Mouse (Mus musculus) testis, postnatal 14 days (tissue): ENCODE measurements around the gene Habp2.
A peak's percentile ranks its signal among the peaks of the same experiment; 100 is the strongest.
"Not testable (repeated sequence)": the region's sequence is repeated elsewhere in the genome, so short reads cannot be mapped to it uniquely, and the experiment has no call there.

Source experiments
- DNase-seq: peaks from one replicate; pipeline ENCODE4 v3.0.0; 2021; ENCODE audit warnings: low spot score

Habp2 gene

DNA sequence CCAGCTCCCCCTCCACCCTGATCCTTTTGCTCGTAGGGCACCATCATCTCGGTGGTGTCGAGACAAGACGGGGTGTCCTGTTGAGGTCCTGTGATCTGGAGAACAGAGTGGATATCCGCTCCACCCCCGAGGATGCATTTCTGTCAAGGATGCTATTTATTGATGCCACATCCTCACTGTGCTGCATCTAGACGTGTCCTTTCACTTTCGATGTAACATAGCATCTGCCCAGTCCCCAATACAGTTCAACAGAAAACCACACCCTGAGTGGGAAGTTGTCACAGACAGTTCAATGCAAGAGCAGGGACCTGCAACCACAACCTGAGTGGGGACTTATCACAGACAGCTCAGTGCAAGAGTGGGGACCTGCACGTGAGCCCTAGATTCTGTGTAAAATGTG lies 9.7 kb downstream of the Habp2 start:
- no peak for DNase-seq

DNA sequence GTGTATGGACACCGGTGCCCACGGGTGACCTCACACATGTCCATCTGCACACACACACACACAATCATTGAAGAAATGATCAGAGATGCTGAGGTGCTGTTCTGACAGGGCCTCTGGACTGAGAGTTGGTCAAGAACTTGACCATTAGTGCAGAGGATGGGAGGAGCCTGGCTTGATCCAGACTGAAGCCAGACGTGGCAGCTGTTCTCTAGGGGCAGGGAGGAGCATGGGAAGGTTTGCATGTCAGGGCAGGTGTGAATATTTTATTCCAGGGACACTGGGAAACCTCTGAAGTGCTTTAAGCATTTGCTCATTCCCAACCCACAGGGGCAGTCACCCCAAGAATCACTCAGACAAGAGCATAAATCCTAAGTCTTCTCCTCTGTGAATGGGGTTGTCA lies 10.3 kb downstream of the Habp2 start:
- no peak for DNase-seq

DNA sequence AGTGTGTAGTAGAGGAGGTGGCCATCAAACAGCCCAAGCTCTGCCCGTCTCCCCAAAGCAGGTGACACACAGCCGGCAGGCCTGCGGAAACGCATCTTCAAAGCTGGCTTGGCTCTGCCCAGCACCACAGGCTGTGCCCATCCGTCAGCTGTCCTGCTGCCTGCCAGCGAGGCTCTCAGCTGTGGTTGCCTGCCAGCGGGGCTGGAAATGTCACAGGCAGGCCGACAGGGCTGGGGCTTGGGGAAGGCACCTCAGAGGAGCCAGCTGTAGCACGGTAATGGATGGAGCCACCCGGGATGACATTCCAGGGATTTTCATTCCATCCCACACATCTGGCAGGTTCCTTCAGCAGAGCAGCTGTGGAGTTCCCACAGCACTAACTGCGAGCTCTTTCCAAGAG lies 13.9 kb downstream of the Habp2 start:
- DNase-seq: no peak

- DNase-seq: no peak
These were observed 29.6 kb downstream of the Habp2 start for GRCm38 (mm10) chr19:56316531-56316930.

GRCm38 (mm10) chr19:56319219-56319618 lies 32.3 kb downstream of the Habp2 start:
- no peak for DNase-seq

DNA sequence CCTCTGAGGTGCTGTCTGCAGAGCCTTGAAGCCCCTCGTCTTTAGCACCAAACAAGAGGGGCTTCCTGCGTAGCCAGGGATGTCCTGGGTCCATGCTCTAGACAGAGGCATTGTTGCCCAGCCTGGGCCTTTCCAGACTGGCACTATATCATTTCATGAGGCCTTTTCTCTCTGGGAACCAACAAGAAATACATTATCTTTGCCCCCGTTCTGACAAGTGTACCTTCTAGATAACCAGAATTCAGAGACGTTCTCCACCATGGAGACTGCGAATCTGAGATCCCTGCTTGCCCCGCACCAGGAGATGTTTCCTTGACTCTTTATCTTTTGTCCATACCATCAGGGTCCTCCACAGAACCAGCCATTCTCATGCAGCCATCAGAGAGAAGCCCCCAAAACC lies 32.7 kb downstream of the Habp2 start:
- DNase-seq: no peak

DNA sequence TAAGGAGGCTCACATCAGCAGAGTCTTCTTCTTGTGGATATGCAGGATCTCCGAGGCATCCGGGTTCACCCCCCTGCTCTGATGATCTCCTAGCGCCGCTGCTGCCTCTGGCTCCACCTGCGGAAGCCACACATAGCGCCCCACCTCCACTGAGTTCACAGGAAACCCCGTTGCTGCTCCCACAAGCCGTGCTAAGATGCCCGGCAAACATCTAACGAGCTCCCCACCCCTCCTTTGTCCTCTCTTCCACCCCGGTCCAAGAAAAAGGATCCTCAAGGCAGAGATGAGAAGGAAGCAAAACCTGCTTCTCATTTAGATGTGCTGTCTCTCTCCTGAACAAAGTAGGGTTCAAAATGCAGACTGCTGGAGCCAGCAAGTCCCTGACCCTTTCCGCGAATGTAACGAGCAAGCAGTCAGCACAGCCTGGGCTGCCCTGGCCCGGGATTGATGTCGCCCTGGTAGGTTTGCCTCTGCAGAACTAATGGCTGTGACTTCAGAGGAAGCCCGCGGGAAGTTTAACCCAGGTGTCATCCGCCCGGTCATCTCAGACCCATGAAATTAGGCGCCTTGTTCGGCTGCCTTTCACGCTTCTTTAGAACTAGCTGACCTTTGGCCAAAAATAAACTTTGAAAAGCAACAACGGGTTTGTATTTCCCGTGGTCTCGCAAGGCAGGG lies 33.4 kb downstream of the Habp2 start:
- DNase-seq: no peak

DNA sequence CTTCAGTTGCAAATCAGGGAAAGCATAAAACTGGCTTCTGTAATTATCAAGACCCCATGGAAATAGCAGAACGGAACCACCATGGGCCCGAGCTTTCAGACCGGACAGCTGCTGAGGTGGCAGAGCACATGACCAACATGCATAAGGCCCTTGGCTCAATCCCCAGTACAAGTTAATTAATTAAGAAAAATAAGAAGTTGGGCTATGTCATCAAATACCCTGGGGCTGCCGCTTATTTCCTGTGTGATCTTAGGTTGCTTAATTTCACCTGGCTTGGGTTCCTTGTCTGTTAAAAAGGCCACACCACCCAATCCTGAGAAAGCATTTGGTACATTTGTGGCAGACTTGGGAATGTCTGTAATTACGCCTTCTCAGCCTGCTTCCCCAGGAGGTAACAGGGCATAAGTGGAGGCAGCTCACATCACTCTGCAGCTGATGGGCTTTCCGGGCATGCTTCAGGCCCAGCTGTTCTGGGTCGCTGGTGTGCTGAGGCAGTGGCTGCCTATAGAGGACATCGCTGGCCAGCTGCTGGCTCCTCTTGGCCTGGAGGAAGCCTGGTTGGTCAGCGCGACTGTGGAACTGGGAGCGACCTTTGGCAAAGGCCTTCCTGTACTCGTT lies 34.5 kb downstream of the Habp2 start:
- DNase-seq: no peak

DNA sequence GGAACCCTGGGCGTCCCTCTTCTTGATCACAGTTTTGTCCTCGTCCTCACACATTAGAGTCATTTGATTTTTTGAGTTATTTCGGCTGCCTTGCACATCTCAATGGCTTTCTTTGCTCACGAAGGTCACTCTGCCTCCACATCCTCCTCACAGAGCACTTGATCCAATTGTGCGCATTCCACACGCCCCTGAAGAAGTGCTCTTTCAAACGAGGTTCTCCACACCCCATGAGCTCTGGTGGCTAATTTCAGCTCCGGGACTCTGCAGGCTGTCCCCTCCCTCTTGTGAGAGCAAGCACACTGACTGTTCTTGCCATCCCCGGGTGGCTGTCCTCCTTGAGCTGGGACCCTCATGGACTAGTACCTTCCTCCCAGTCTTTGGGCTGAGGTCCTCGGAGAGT lies 38.7 kb downstream of the Habp2 start:
- DNase-seq: no peak

- DNase-seq: no peak
These were observed 39.4 kb downstream of the Habp2 start for GRCm38 (mm10) chr19:56326243-56326855.

DNA sequence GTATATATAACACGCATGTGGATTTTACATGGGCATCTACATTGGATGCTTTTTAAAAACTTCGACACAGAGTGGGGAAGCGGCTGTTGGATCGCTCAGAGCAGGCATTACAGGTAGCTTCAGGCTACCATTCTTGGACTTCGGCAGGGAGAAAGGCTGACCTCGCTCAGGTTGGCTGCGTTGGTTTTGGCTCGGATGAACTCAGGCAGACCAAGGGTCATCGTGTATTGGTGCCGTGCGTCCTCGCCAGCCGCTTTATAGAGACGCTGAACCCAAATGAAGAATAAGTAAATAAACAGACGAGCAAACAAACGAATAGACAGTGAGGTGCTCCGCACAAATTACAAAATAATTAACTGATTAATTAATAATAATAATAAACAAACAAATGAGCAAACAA lies 49.4 kb downstream of the Habp2 start:
- no peak for DNase-seq

DNA sequence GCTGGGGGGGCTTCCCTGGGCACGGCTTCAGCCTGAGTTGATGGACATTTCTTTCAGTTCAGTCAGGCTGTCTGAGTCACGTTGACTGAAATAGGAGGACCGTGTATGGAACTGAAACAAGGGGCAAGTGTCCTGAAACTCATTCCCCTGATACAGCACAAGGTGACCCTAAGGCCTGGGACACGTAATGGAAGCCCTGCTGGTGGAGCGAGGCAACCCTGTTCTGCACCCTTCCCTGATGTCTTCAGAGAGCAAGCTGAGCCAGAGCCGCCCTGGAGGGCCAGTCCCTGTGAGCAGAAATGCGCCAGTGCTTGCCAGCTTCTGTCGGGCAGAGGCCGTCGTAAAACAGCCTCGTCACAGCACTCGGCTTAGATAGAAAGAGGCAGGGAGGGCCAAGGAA lies 49.9 kb downstream of the Habp2 start:
- no peak for DNase-seq

GRCm38 (mm10) chr19:56342006-56342405 lies 55.1 kb downstream of the Habp2 start:
- DNase-seq: peak; percentile 77

- DNase-seq: no peak
These were observed 57.1 kb downstream of the Habp2 start for GRCm38 (mm10) chr19:56343869-56344563.

- DNase-seq: no peak
These were observed 59.1 kb downstream of the Habp2 start for GRCm38 (mm10) chr19:56346016-56346415.

DNA sequence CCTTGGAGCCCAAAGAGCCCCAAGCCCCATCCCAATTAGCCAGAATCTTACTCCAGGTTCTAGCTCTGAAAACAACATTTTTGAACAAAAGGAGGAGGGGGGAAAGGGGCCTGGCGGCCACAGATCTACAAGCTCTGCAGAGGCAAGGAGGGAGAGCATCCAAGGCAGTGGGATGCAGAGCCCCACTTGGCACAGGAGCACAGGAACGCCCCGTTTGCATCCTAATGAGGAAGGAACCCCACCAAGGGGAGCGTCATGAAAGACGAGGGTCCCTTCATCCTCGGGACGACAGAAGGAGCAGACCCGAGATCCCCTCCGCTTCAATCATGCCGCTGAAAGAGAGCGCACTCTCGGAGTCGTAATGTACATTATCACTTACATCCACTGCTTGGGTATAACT lies 59.8 kb downstream of the Habp2 start:
- no peak for DNase-seq

DNA sequence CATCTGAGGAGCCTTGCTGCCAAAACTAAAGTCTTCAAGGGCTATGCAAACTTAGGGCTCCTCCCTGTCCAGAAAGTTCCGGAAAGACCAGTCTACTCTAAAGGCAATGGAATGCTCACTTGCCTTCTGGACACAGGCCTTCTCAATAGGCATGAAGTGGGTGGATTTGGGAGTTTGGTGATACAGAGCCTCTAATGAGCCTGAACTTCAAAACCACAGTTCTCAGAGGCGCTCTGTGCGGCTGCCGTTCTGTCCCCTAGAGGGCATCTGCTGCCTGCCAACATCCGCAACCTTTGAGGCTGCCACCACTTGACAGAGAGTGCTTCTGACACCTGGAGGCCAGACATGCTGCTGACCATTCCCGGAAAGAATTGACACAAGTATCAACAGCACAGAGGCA lies 62.4 kb downstream of the Habp2 start:
- DNase-seq: no peak

- DNase-seq: no peak
These were observed 66.8 kb downstream of the Habp2 start for GRCm38 (mm10) chr19:56353689-56354088.

DNA sequence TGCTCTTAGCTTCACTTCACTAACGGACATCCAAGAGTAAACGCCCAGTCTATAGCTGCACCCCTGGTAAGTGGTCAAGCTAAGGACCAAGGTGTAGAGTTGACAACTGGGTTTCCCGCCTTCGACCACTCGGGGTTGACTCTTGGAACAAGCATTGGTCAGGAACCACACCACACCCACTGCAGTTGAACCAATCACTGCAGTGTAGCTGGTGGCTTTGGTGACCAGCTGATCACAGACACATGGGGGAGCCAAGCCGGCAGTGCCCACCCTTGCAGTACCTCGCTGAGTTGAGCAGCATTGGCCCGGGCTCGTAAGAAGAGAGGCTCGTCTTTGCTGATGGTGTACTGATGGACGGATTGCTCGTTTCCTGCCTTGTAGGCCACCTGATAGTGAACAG lies 68.3 kb downstream of the Habp2 start:
- no peak for DNase-seq

DNA sequence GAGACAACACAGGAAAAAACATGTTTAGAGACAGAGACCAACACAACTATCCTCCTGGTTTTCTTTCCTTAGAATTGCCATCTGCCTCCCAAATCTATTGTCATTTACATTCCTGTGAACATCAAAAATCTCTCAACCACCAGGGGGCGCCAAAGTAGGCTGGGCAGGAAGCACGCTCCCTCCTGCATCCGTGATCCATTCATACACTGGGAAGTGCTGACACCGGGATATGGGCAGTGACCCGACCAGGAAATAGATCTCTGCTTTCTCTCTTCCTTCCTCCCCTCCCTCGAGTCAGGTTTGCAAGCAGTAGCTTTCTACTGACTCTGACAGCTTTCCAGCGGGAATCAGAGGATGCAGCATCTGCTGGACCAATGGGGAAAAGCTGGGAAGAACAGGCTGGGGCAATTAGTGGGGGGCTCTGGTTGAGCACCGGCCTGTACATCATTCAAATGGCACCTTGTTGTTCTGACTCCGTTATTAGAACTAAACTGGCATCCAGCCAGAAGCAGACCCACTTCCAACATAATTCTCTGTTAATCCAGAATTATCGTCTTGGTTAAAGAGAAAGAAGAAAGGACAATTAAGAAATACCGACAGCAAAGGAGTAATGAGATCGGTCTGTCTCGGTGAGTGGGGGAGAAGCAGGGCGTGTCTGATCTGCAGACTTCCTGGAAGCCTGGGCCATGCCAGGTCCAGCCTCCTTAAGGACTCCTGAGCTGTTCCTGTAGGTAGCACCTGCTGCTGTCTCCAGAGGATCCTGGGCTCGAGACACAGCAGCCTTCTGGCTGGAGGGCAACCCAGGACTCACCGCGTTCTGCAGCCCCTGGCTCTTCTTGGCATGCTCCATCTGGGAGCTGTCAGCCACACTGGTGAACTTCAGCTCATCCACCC lies 69.8 kb downstream of the Habp2 start:
- DNase-seq: no peak

DNA sequence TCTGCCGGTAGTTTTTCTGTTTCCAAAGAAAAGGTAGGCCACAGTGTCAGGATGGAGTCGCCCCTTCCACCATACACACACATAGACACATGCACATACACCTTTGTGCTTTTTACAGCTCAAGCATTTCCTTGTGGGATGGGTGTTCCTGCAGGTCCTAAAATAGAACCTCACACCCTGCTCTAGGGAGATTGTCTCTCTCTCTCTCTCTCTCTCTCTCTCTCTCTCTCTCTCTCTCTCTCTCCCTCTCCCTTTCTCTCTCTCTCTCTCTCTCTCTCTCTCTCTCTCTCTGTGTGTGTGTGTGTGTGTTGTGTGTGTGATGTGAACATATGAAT lies 70.4 kb downstream of the Habp2 start:
- DNase-seq: not testable (repeated sequence)

DNA sequence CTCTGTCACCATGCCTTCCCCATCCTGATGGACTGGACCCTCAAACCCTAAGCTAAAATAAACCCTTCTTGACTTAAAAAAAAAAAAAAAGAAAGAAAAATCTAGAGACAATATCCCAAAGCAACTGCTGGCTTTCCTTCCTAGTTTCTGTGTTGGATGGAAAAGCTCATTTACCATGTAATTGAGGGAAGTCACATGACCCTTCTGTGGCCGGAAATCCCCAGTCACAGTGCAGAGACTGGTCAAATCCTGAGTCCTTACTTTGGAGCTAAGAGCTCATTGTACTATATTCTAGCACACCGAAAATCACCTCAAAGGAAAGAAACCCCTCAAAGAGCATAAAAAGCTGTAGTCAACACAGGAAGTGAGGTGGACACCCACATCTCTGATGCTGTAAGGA lies 72.0 kb downstream of the Habp2 start:
- no peak for DNase-seq
